Mouse (Mus musculus): ENCODE data around the gene Nphs2. TPM values are rescaled to one million over a fixed set of nuclear protein-coding genes. Genes with fewer than 3 reads are reported as not detected.

The Nphs2 gene
- polyA plus RNA-seq (2017; shearing (Covaris generic)): not detected

GRCm38 (mm10) chr1:156310630-156311029 lies at the start of gene Nphs2:
Nphs2 (plus strand) TSS chr1:156310727.

GRCm38 (mm10) chr1:156302911-156303749 lies 7.4 kb upstream of the Nphs2 start, which contains the start of gene Tdrd5:
Tdrd5 (minus strand) TSS chr1:156303664.

GRCm38 (mm10) chr1:156365740-156366139 lies 55.2 kb downstream of the Nphs2 start, which contains the start of gene Gm2000:
Gm2000 (plus strand) TSS chr1:156366040.

Other genes with a start within 250 kb of the Nphs2 start
- not detected for gene Fam163a, start 105.7 kb upstream of the Nphs2 start, polyA plus RNA-seq (2017; shearing (Covaris generic))
- gene Tdrd5, start 7.1 kb upstream of the Nphs2 start, polyA plus RNA-seq (2017; shearing (Covaris generic)): 0.44 TPM
- gene Gm2000, start 55.3 kb downstream of the Nphs2 start, polyA plus RNA-seq (2017; shearing (Covaris generic)): 1,319 TPM
- gene Axdnd1, start 110.4 kb downstream of the Nphs2 start, polyA plus RNA-seq (2017; shearing (Covaris generic)): 0.95 TPM
- 31.1 TPM for gene Soat1, start 163.6 kb downstream of the Nphs2 start, polyA plus RNA-seq (2017; shearing (Covaris generic))
- gene Gm10031, start 213.3 kb downstream of the Nphs2 start, polyA plus RNA-seq (2017; shearing (Covaris generic)): 1.2 TPM
- 6.9 TPM for gene Abl2, start 248.1 kb downstream of the Nphs2 start, polyA plus RNA-seq (2017; shearing (Covaris generic))